Mouse (Mus musculus): Measurements from ENCODE around the gene Sema3g.
A peak's percentile ranks its signal among the peaks of the same experiment; 100 is the strongest.

Sema3g gene

DNA sequence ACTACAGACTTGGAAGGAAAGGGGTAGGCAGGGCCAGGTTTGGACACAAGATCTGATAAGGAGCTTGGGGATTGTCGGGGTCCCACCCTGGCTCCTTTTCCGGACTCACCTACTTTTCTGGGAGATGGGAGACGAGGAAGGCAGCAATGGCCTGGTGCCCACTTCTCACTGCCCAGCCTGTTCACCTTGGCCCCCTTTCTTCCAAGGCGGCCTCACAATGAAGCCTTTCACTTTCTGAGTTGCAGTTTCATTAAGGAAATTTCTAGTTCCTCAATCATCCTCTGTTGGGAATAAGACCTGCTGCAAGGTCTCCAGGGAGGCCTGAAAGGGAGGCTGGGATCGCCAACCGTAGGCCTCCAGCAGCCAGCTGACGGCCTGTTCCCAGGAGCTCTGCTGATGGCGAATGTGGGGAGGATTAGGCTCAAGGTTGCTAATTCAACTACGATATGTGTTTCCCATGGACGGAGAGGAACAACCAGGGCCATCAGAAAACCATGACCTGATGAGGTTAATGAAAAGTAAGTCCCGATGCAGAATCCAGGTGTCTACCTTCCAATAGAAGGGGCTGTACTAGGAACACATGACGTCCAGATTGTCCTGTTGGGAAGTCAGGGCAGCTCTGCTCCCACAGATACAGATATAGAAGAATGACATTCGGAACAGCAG is 14.9 kb downstream of the Sema3g start:
- no peak for DNase-seq (ENCODE audit: low read depth)

DNA sequence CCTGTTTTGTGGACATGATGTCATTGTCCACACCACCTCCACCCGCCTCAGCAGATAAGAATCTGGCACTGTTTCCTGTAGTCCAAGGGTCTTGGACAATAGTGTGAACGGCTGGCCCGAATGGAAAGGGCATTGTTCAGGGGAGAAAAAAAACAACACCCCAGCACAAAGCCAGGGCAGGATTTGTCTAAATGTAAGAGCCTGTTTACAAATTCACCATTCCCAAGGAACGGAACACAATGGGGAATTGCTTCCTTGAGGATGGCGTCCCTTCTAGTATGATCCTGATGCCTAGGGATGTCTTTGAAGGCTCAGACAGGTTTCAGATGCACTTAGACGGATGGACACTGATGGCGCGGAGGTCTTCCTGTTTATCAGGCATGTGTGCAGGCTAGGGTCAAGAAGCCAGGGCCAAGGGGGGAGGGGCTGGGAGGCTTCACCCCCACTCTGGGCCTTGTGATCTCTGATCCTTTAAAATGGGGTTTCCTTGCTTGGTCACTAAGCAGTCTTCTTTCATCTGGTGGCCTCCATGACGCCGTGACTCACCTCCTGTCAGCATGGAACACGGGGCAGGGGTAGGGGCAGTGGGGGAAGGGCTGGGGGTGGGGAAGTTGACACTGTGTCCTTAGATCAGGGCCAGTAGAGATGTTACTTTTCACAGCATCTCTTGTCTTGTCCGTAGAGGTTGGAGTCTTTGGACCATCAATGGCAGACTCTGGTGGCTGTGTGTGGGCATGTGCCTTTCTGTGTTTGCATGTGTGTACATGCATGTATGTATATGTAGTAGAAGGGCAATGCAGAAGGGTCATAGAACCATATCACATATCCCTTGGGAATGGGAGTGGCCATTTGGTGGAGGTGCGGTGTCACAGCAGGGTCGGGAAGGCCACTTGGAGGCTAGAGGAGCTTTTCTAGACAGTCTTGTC is 15.7 kb downstream of the Sema3g start:
- DNase-seq (ENCODE audit: low read depth), result no peak

DNA sequence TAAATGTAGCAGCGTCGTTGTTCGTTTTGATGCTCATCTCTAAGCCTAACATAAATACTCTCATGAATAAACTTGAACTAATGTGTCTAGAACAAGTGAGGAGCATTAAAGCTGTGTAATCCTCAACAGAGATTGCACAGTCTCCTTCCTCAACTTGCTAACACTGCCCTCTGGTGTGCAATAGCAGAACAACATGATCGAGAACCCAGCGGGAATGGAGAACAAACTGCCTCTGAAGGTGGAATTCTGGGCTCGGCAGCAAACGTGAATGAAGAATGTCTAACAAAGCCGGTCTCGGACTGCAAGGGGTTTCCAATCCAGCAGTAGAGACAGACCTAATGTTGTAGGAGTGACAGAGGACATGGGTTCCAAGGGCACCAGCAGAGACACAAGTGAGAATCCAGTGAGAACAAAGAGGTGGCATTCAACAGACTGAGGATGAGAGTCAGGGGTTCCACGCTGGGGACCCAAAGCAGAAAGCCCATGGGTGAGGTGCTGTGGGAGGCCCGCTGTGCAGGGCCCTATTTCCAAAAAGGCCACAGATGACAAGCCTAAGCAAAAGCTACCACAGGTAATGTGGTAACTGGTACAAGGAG is 16.4 kb downstream of the Sema3g start:
- peak; percentile 71 for DNase-seq (ENCODE audit: low read depth)

DNA sequence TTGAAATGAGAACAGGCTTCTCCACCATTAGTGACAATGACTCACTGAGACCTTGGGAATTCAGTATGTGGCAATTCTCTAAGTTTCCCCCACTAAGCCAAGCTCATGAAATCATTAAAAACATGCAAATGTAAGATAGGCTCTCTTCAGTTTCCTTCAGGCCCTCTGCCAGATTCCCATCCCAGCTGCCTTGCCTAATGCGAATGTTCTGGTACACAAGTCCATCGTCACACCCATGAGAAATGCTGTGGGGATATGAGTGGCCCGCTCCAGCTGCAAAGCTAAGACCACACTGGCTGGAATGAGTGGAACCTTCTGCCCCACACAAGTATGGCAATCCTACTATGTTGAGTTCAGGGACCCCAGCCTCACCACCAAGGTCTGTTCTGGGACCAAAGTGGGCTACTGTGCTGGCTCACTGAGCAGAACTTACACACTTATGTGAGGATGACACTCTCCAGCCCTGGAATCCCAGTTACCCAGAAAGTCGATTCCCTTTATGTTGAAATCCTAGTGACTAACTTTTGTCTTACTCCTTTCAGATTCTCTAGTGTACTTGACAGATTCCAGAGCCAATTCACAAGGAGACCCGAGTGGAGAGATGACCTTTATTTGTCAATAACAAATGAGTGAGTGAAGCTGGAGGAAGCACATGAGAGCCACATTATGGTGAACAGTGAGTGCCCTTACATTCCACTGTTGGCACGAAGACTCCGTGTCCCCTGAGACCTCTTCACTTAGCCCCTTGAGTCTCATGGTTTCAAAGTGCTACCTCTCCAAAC is 19.6 kb downstream of the Sema3g start:
- no peak for DNase-seq (ENCODE audit: low read depth)

DNA sequence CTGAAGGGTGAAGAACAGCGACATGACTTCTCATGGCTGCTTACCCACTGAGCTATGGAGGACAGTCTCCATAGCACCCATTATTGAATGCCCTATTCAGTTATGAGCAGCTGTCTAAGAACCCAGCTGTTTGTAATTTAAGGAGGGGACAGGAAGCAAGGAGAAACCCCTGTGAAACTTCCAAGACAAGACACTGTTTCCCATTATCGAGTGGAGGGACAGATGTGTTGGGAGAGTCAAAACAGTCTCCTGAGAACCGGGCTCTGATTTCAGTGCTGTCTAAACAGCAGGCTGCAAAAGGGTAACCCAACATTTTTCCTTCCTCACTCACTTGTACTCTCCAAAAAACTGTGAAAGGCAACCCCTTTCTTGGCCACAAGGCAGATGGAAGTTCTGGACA is 22.9 kb downstream of the Sema3g start:
- no peak for DNase-seq (ENCODE audit: low read depth)

DNA sequence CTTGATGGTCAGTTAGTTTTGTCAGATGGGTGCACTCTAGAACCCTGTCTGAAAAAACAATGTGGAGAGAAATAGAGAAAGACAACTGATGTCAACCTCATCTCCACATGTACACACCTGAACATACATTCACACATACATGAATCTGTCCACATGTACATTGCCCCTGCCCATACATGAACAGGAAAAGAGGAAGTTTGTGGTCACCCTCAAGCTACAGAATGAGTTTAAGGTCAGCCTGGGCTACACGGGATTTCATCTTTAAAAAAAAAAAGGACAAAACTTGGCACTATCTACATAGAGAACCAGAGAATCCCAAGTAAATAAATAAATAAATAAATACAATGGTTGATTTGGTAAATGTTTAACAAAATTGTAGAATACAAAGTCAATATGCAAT is 27.1 kb downstream of the Sema3g start:
- DNase-seq (ENCODE audit: low read depth), result no peak

DNA sequence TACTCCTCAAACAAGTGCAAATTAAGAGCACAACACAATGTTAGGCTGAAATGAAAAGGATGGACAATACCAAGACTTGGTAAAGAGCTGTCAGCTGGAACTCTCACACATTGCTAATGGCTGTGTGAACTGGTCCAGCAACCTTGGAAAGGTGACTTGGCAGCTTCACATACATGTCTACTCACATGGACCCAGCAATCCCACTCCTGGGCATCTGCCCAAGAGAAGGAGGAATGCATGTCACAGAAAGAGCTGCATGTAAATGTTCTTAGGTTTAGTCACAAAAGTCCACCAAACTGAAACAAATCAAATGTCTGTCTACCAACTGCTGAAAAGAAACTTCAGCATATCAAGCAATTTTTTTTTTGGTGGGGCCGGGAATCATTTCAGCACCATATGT is 28.3 kb downstream of the Sema3g start:
- no peak for DNase-seq (ENCODE audit: low read depth)

DNA sequence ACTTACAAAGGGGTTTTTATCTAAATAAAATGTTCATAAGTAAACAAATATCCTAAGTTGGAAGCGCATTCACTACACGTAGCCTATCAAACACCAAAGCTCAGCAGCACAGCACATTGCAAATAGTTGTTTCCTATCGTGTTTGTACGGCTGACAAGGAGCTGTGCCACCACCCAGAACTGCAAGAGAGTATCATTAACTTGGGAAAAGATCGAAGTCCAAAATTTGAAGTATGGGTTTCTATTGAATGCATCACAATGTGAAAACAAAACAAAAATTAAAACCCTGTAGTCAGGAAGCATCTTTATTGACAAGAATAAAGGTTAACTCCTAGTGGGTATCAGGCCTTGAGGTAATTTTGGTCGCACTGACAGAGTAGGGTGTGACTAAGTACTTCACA is 30.7 kb downstream of the Sema3g start:
- DNase-seq (ENCODE audit: low read depth), result no peak

DNA sequence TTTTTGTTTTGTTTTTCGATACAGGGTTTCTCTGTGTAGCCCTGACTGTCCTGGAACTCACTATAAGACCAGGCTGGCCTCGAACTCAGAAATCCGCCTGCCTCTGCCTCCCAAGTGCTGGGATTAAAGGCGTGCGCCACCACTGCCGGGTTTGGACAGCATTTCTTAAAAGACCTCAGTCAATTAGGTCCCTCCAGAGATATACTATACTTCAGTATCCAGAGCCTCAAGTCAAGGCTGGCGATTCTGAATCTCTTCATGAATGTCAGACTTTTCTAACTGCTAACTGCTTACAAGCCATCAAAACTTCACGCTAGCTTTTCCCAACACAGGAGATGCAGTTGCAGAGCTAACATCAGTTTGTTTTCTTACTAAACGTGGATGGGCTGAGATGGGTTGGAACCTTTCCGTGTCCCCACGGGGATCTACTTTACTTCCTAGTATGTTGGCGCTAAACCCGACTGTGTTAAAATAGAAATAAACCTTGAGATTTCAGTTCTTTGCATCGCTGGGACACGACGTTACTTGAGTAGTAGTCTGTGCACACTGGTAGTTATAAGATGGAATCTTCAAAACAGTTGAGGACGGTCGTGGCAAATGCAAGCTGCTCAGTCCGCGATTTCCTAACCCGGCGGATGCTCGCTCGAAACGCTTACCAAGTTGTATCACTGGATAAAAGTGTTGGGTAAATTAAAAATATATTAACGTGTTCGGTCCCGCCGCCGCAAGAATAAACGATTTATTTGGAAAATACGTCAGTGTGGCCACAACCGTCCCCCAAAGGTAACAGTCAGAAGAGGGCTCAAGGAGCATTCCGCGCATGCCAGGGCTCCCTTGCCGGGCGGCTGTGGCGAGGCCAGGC is 32.8 kb downstream of the Sema3g start:
- DNase-seq (ENCODE audit: low read depth), result peak; percentile 54

DNA sequence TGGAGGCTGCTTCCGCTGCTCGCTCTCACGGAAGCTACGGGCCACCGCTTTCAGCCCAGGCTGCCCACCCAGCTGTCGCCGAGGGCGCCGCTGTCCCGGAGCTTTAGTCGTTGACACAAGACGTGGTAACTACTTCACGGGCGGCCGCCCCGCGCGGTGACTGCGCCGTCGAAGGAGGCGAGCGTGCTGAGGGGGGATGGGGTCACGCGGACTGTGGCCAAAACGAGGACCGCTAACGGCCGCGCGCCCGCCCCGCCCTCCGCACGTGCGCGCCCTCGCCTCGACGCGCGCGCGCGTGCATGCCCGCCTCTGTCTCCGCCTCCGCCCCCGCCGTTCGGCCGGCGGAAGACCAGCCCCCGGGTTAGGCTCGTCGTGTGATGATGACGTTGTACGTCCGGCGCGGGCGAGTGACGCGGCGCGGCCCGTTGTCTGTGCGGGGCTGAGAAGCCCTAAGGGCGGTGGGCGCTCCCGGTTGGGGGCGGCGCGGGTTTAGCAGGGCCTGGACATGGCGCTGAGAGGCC is 33.5 kb downstream of the Sema3g start, which contains the start of the genes Phf7 and Bap1:
Phf7 (minus strand) TSS at position 234 of the 521 bp plus-strand sequence.
Bap1 (plus strand) TSS at position 367 of the 521 bp plus-strand sequence.
- peak; percentile 81 for DNase-seq (ENCODE audit: low read depth)

DNA sequence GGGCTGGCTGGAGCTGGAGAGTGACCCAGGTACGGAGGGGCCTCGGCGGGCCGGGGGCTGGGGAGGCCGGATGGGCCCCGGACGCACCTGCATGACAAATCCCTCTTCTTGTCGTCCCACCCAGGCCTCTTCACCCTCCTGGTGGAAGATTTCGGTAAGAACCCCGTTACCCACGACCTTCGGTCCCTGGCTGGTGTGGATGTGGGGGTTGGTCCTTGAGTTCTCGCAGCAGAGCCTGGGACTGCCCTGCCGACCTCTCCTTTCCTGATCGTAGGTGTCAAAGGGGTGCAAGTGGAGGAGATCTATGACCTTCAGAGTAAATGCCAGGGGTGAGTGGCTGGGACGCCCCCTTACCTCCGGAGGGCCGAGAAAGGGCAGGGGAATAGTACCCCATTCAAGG is 34.0 kb downstream of the Sema3g start:
- no peak for DNase-seq (ENCODE audit: low read depth)

DNA sequence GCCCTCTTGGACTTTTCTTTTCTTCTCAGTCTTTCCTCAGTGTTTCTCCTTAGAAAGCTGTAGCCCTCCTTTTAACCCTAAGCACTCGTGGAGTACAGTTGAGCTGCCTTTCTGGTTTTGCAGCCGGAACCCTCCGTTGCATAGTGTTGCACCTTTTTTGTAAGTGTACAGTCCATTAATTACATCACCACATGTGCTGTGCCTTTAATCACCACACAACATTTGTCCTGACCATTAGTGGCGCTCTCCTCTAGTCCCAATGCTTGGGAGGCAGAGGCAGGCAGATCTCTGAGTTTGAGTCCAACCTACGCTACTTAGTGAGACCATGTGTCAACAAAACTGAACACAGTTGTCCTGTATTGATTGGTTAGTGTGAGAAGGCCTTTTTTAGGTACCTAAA is 34.4 kb downstream of the Sema3g start:
- no peak for DNase-seq (ENCODE audit: low read depth)

DNA sequence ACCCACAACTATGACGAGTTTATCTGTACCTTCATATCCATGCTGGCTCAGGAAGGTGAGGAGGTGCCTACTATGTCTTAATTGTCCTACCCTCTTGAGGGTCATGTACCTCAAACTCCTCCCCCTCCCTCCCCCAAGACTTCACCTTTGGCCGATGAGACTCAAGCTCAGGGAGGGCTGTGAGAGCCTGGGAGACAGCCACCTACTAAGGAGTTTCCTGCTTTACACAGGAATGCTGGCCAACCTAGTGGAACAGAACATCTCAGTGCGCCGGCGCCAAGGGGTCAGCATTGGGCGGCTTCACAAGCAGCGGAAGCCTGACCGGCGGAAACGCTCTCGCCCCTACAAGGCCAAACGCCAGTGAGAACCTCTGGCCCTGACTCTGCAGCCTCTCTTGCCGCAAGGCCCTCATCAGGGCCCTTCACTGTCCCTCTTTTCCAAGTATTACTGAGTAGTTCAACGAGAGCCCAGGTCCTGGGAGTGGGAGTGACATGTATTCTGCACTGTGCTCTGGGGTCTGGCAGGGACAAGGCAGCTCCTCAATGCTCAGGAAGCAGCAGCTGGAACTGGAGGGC is 40.9 kb downstream of the Sema3g start:
- no peak for DNase-seq (ENCODE audit: low read depth)

DNA sequence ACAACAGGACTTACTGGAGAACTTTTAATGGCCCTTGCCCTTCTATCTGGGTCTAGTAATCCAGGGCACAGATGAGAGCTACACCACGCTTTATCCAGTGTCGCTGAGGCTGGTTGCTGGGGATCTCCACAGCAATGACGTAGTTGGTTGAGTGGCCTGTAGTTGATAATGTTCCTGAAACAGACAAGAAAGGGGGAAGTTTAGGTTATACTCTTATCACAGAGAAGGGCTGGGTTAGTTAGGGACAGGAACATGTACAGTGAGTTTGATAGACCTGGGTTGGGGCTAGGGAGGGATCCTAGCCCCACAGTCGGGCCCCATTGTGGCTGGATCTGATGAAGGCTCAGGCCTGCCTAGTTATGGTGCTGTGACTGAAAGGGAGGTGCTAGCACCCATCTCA is 42.7 kb downstream of the Sema3g start:
- DNase-seq (ENCODE audit: low read depth), result peak; percentile 87

DNA sequence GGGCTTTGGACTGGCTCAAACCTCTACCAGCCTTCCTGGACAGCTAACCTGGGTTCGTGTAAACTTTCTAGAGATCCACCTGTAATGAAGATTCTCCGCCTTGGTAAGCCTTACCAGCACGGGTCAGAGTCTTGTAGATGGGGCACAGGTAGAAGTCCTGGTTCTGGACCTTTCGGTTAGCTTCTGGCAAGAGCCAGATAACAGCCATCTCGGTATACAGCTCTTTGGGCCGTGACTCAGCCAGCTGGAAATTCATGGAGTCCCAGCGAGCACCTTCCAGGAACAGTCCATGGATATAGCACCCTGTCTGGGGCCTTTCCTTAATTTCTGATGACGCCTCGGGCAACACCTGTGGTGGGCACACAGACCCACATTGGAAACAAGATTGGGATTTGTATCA is 43.3 kb downstream of the Sema3g start:
- DNase-seq (ENCODE audit: low read depth), result peak; percentile 27

DNA sequence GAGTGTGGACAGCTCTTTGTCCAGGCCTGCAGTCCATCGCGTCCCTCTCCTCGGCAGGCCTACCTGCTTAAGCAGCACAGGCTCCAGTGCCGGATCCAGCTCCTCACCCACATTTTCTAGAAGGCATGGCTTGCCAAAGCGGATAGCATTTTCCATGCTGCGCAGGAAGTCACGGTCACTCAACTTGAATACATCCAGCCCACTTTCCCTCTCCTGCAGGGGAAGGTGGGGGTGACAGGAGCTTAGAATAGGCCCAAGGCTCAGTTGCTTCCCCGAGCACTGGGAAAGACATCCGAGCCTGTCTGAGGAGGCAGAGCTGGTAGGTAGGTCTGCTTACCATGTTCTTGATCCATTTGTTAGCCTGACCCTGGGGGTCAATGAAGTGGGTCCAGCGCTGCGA is 50.0 kb downstream of the Sema3g start:
- DNase-seq (ENCODE audit: low read depth), result no peak

DNA sequence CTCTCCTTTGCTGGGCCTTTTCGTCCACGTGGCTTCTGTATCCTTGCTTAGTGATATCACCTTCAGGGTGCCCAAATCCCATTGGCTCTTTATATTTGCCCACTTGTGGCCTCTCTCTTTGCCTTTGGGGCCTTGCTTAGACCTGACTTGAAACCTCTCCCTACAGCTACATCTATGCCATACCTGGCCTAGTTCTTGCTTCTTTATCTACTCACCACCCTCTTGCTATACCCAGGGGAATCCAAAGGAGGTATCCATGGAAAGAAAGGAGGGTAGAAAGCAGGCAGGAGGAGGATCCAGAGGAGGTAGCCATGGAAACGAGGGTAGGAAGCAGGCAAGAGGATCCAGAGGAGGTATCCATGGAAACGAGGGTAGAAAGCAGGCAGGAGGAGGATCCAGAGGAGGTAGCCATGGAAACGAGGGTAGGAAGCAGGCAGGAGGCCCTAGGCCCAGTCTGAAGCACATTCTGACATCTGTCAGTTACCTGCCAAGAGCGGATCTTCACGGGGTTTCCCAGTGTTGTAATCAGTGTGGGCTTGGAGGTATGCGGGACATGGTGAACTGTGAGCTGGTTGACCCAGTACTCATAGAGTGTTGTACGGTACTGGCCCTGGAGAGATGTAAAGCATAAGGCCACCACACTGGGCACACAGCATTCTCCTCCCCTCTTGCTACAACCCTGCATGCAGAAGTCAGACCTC is 50.8 kb downstream of the Sema3g start:
- DNase-seq (ENCODE audit: low read depth), result no peak

DNA sequence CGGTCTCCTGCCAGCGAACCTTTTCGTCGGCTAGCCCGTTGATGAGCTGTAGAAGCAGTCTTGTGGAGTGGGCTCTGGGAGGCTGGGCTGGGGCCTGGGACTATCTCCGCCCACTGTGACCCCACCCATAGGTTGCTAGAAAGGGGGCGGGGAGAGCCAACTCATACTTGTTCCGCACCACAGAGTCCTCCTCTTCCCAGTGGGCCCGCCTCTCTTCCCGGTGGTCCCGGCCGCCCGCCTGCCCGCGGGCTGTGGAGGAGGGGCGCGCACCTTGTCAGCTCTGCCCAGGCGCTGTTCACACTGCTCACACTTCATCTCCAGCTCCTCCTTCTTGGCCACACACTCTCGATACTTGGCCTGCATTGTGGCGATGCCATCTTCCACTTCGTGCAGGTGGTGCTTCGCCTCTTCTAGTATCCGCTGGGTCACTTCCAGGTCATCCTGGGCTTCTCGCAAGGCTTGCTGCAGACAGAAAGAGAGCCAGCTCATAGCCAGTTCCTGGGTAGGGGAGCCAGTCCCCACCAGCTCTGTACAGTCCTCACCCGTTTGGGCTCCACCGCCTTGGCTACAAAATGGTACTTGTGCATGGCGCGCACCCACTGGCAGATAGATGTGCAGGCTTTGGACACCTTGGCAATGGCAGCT is 51.9 kb downstream of the Sema3g start:
- DNase-seq (ENCODE audit: low read depth), result no peak

DNA sequence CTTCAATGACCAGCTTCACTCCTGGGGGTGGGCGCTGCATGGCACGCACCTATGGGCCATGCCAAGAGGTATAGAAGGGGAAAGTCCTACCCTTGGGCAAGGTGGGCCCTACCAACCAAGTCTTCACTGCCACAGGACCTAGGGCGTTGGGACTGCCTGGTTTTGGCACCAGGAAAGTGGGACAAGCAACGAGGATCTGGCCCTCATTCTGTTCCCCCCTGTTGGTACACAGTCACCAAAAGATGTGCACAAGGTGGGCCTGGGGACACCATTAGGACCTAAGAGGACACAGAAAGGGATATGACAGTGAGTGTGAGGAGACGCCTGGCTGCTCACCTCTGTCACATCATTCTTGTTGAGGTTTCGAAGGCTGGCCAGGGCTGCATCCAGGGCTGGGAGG is 53.5 kb downstream of the Sema3g start:
- no peak for DNase-seq (ENCODE audit: low read depth)
